ENCODE assay signal across 24 mouse cellular contexts in the genomic region with DNA sequence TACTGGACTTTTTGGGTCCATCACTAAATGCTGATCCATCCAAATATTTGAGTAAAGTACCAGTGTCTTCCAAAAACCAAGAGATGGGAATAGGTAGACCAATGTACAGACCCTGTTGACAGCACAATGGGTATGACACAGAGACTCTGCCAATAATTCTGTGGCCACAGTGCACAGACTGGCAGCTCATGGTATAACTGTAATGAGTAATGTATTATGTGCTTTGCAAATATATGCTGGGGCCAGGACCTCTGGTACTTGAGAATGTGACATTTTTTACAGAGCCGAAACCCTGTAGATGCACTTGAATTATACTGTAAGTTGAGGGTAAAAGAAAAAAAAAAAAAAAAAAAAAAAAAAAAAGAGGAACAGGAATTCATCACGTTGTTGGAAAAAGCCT. TPM values are rescaled to one million over a fixed set of nuclear protein-coding genes. Genes with fewer than 3 reads are reported as not detected.
DNase-seq lines count a peak whose midpoint lies in the region; ATAC-seq and TF ChIP-seq lines count a peak whose summit lies in the region.
"Had no signal": no experiment of that assay in that cellular context is flagged by ENCODE, and none has a peak within 500 bp of the region (broad histone marks: within the 10 kb centered on the region; RNA-seq: fewer than 3 reads in every experiment).

No protein-coding gene starts in this region.

- H3K4me1 ChIP-seq in forebrain, embryonic 13.5 days, result no peaks in the 10 kb centered on the region
- H3K4me1 ChIP-seq in forebrain, embryonic 11.5 days (replicated peaks; ENCODE audit: control insufficient read depth, insufficient read depth, low read length), result no peaks in the 10 kb centered on the region
- no peaks in the 10 kb centered on the region for H3K4me1 ChIP-seq in lung, embryonic 15.5 days
- H3K4me1 ChIP-seq in lung, postnatal 0 days (ENCODE audit: insufficient read depth, low read depth, low read length), result no peaks in the 10 kb centered on the region
- H3K4me1 ChIP-seq: embryonic facial prominence, embryonic 13.5 days; embryonic facial prominence, embryonic 15.5 days; forebrain, embryonic 10.5 days had no signal

- no peak overlapping the region for H3K9ac ChIP-seq in forebrain, embryonic 13.5 days
- H3K9ac ChIP-seq in forebrain, embryonic 11.5 days (ENCODE audit: low read length), result no peak overlapping the region
- no peak overlapping the region for H3K9ac ChIP-seq in lung, embryonic 15.5 days
- H3K9ac ChIP-seq in lung, postnatal 0 days (replicated peaks; ENCODE audit: low read depth), result no peak overlapping the region
- H3K9ac ChIP-seq: embryonic facial prominence, embryonic 13.5 days; embryonic facial prominence, embryonic 15.5 days had no signal

- WGBS in forebrain, embryonic 13.5 days, result 66% methylated on average over 2 of the region's 2 CpGs
- WGBS in forebrain, embryonic 11.5 days, result 75% methylated on average over 2 of the region's 2 CpGs
- 36% methylated on average over 2 of the region's 2 CpGs for WGBS in lung, embryonic 15.5 days
- WGBS in lung, postnatal 0 days, result 45% methylated on average over 2 of the region's 2 CpGs

- no peaks in the 10 kb centered on the region for H3K27me3 ChIP-seq in forebrain, embryonic 13.5 days
- H3K27me3 ChIP-seq in forebrain, embryonic 11.5 days (ENCODE audit: control insufficient read depth, insufficient read depth, low read length), result no peaks in the 10 kb centered on the region
- no peaks in the 10 kb centered on the region for H3K27me3 ChIP-seq in lung, embryonic 15.5 days
- H3K27me3 ChIP-seq in lung, postnatal 0 days (replicated peaks; ENCODE audit: insufficient read depth, low read length), result no peaks in the 10 kb centered on the region
- H3K27me3 ChIP-seq: embryonic facial prominence, embryonic 13.5 days; embryonic facial prominence, embryonic 15.5 days had no signal

- no peak overlapping the region for H3K27ac ChIP-seq in forebrain, embryonic 13.5 days
- H3K27ac ChIP-seq in forebrain, embryonic 11.5 days (ENCODE audit: low read depth, low read length), result no peak overlapping the region
- no peak overlapping the region for H3K27ac ChIP-seq in lung, embryonic 15.5 days
- H3K27ac ChIP-seq in lung, postnatal 0 days (ENCODE audit: low read length), result no peak overlapping the region
- H3K27ac ChIP-seq: embryonic facial prominence, embryonic 13.5 days; embryonic facial prominence, embryonic 15.5 days; forebrain, embryonic 10.5 days had no signal

- H3K4me2 ChIP-seq in forebrain, embryonic 13.5 days, result no peak overlapping the region
- H3K4me2 ChIP-seq in forebrain, embryonic 11.5 days (ENCODE audit: low read depth, low read length, severe bottlenecking), result no peak overlapping the region
- no peak overlapping the region for H3K4me2 ChIP-seq in lung, embryonic 15.5 days
- no peak overlapping the region for H3K4me2 ChIP-seq in lung, postnatal 0 days (replicated peaks; ENCODE audit: low read depth, low read length)
- H3K4me2 ChIP-seq: embryonic facial prominence, embryonic 13.5 days; embryonic facial prominence, embryonic 15.5 days had no signal

- H3K9me3 ChIP-seq in forebrain, embryonic 13.5 days (replicated peaks), result no peaks in the 10 kb centered on the region
- H3K9me3 ChIP-seq in forebrain, embryonic 11.5 days (ENCODE audit: control insufficient read depth, low read length), result no peaks in the 10 kb centered on the region
- H3K9me3 ChIP-seq in lung, embryonic 15.5 days, result no peaks in the 10 kb centered on the region
- no peaks in the 10 kb centered on the region for H3K9me3 ChIP-seq in lung, postnatal 0 days (ENCODE audit: low read length)
- H3K9me3 ChIP-seq: embryonic facial prominence, embryonic 13.5 days; embryonic facial prominence, embryonic 15.5 days; forebrain, embryonic 10.5 days had no signal

- no peak for DNase-seq in forebrain, embryonic 11.5 days (ENCODE audit: low spot score)
- DNase-seq in lung, postnatal 10 days, result no peak
- DNase-seq in lung, postnatal 0 days (ENCODE audit: low spot score), result peak; percentile 6
- DNase-seq in lung, adult 18-20 months, result no peak
- DNase-seq: adrenal gland, adult 2 months; adrenal gland, postnatal 10 days; adrenal gland, postnatal 25 days; B cell, adult 2 months; cerebellum, adult 11 months; cerebellum, adult 18-20 months; cerebellum, adult 8-10 months; cerebellum, adult 9-11 months; cerebellum, postnatal 14 days; cerebellum, postnatal 36 days; embryo, embryonic 11 days had no signal

- no peak overlapping the region for H3K4me3 ChIP-seq in forebrain, embryonic 13.5 days
- no peak overlapping the region for H3K4me3 ChIP-seq in forebrain, embryonic 11.5 days (ENCODE audit: low read depth, low read length)
- H3K4me3 ChIP-seq in lung, embryonic 15.5 days, result no peak overlapping the region
- no peak overlapping the region for H3K4me3 ChIP-seq in lung, postnatal 0 days (ENCODE audit: low read depth, low read length)
- H3K4me3 ChIP-seq: embryonic facial prominence, embryonic 13.5 days; embryonic facial prominence, embryonic 15.5 days; erythroblast, embryonic 14.5 days; forebrain, embryonic 10.5 days had no signal

- TF ChIP-seq EP300 in lung, postnatal 0 days (IDR thresholded peaks at IDR 0.05), result no peak

- ATAC-seq in forebrain, embryonic 13.5 days, result peak; percentile 50; the same call in 1 of the 2 replicates
- ATAC-seq in forebrain, embryonic 11.5 days (replicated peaks; ENCODE audit: low FRiP score), result no peak
- ATAC-seq in lung, embryonic 15.5 days (ENCODE audit: borderline replicate concordance, extremely low read depth, low FRiP score, low TSS enrichment), result peak; percentile 59; the same call in 1 of the 2 replicates
- ATAC-seq in lung, postnatal 0 days, result no peak
- ATAC-seq: CD4-positive, CD25-positive, alpha-beta regulatory T cell, adult 4 months; forebrain, embryonic 14.5 days; forebrain, embryonic 16.5 days had no signal

- H3K36me3 ChIP-seq in forebrain, embryonic 13.5 days (ENCODE audit: poor library complexity, severe bottlenecking), result no peaks in the 10 kb centered on the region
- no peaks in the 10 kb centered on the region for H3K36me3 ChIP-seq in forebrain, embryonic 11.5 days (ENCODE audit: control insufficient read depth, insufficient read depth, low read length)
- H3K36me3 ChIP-seq in lung, embryonic 15.5 days, result no peaks in the 10 kb centered on the region
- no peaks in the 10 kb centered on the region for H3K36me3 ChIP-seq in lung, postnatal 0 days (ENCODE audit: insufficient read depth, low read length)
- H3K36me3 ChIP-seq: embryonic facial prominence, embryonic 13.5 days; embryonic facial prominence, embryonic 15.5 days; forebrain, embryonic 10.5 days had no signal

- TF ChIP-seq CTCF in lung, postnatal 0 days (IDR thresholded peaks at IDR 0.05), result no peak

RNA-seq across cellular contexts. Expression of gene Zwint, which starts 59.1 kb away (rescaled TPM):
- polyA plus RNA-seq in forebrain, embryonic 13.5 days (2015; fragmentation: Nextera tagmentation; extraction: Ambion mirVana), result 472 and 523 TPM in 2 replicates
- polyA plus RNA-seq in forebrain, embryonic 11.5 days (2014; fragmentation: Nextera tagmentation; extraction: Ambion mirVana), result 435 and 447 TPM in 2 replicates
- polyA plus RNA-seq in lung, embryonic 15.5 days (2015; fragmentation: Nextera tagmentation; extraction: Ambion mirVana), result 209 and 222 TPM in 2 replicates
- polyA plus RNA-seq in lung, postnatal 0 days (2015; fragmentation: Nextera tagmentation; extraction: Ambion mirVana), result 104 and 105 TPM in 2 replicates

Comparison
In these comparisons a context has a peak if more than half of its experiments do, and no peak if none do; other contexts are left out.
1. ATAC-seq: peak in forebrain, embryonic 13.5 days (single experiment) and lung, embryonic 15.5 days (single experiment); none in forebrain, embryonic 11.5 days (single experiment) and lung, postnatal 0 days (single experiment).